23 mouse cellular contexts compared by ENCODE assay signal in the genomic region with DNA sequence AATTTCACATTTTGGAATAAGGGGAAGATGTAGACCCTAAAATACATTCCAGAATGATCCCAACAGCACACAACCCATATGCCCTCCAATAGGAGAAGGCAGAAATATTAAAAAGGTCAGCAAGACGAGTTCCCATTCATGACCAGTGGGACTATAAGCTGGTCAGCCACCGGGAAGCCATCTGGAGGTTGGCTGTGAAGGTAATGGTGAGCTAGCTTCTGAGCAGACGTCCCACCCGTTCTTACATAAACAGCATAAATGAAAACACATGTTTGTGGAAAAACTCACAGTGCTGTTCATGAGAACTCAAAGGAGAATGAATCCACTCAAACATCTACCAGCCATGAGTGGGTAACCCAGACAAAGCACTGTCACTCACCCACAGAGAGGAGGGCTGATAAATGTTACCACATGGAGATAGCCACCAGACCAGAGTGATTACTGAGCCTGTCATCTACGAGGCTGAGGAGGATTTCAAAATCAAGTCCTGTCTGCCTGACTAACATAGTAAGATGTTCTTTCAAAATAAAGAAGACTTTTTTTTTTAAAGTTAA. TPM values are rescaled to one million over a fixed set of nuclear protein-coding genes. Genes with fewer than 3 reads are reported as not detected.
DNase-seq lines count a peak whose midpoint lies in the region; ATAC-seq lines count a peak whose summit lies in the region.
"Had no signal": no experiment of that assay in that cellular context is flagged by ENCODE, and none has a peak within 500 bp of the region (broad histone marks: within the 10 kb centered on the region; RNA-seq: fewer than 3 reads in every experiment).

No protein-coding gene starts in this region.

- DNase-seq in cerebellum, postnatal 36 days = peak; percentile 21 to 29
- DNase-seq in midbrain, embryonic 11.5 days (ENCODE audit: low spot score, missing footprints) = peak; percentile 69
- no peak for DNase-seq in midbrain, embryonic 10.5 days (ENCODE audit: low spot score)
- peak; percentile 18 for DNase-seq in embryonic facial prominence, embryonic 10.5 days (ENCODE audit: low spot score)
- no peak for DNase-seq in lung, postnatal 25 days (ENCODE audit: low spot score)
- no peak for DNase-seq in right cerebral cortex, postnatal 10 days (ENCODE audit: low spot score in 2 of 2)
- DNase-seq: adrenal gland, postnatal 10 days; forebrain, postnatal 0 days; gastrocnemius, postnatal 10 days; heart, adult 11 months; kidney, postnatal 4 days; lung, postnatal 10 days; right cerebral cortex, postnatal 4 days had no signal

- no peak for ATAC-seq in cerebellum, adult (ENCODE audit: insufficient number of reproducible peaks, low FRiP score, low TSS enrichment)
- ATAC-seq in midbrain, embryonic 11.5 days (ENCODE audit: low FRiP score) = no peak
- ATAC-seq: forebrain, postnatal 0 days; hindbrain, postnatal 0 days; intestine, postnatal 0 days; midbrain, embryonic 16.5 days; Patski had no signal

- 90% methylated on average over 5 of the region's 5 CpGs for WGBS in midbrain, embryonic 11.5 days
- 81% methylated on average over 5 of the region's 5 CpGs for WGBS in midbrain, embryonic 10.5 days
- WGBS in embryonic facial prominence, embryonic 10.5 days = 50% methylated on average over 5 of the region's 5 CpGs

- H3K4me1 ChIP-seq in midbrain, embryonic 11.5 days (ENCODE audit: control insufficient read depth, insufficient read depth, low read length) = no peaks in the 10 kb centered on the region
- no peaks in the 10 kb centered on the region for H3K4me1 ChIP-seq in midbrain, embryonic 10.5 days
- peaks cover 14% of the 10 kb centered on the region for H3K4me1 ChIP-seq in embryonic facial prominence, embryonic 10.5 days

- peaks cover 3% of the 10 kb centered on the region; the same call in 1 of the 2 replicates for H3K36me3 ChIP-seq in midbrain, embryonic 11.5 days (ENCODE audit: control insufficient read depth, insufficient read depth, low read length)
- peaks cover 53% of the 10 kb centered on the region for H3K36me3 ChIP-seq in midbrain, embryonic 10.5 days
- peaks cover 33% of the 10 kb centered on the region for H3K36me3 ChIP-seq in embryonic facial prominence, embryonic 10.5 days (replicated peaks)
- H3K36me3 ChIP-seq: kidney, embryonic 15.5 days had no signal

- no peak overlapping the region for H3K27ac ChIP-seq in midbrain, embryonic 11.5 days (ENCODE audit: low read depth, low read length)
- no peak overlapping the region for H3K27ac ChIP-seq in midbrain, embryonic 10.5 days (replicated peaks)
- H3K27ac ChIP-seq in embryonic facial prominence, embryonic 10.5 days (replicated peaks) = no peak overlapping the region
- H3K27ac ChIP-seq: hindbrain, postnatal 0 days; limb, embryonic 12.5 days had no signal

- no peaks in the 10 kb centered on the region for H3K27me3 ChIP-seq in midbrain, embryonic 11.5 days (ENCODE audit: control insufficient read depth, insufficient read depth, low read length)
- no peaks in the 10 kb centered on the region for H3K27me3 ChIP-seq in midbrain, embryonic 10.5 days (ENCODE audit: low read depth, poor library complexity, severe bottlenecking)
- H3K27me3 ChIP-seq in embryonic facial prominence, embryonic 10.5 days (replicated peaks; ENCODE audit: low read depth, poor library complexity, severe bottlenecking) = no peaks in the 10 kb centered on the region
- H3K27me3 ChIP-seq: kidney, embryonic 15.5 days; limb, embryonic 12.5 days; megakaryocyte, embryonic 14.5 days; Patski had no signal

- no peak overlapping the region for H3K4me3 ChIP-seq in midbrain, embryonic 11.5 days (ENCODE audit: low read depth, low read length)
- no peak overlapping the region for H3K4me3 ChIP-seq in midbrain, embryonic 10.5 days
- H3K4me3 ChIP-seq in embryonic facial prominence, embryonic 10.5 days = no peak overlapping the region
- H3K4me3 ChIP-seq: kidney, embryonic 15.5 days; limb, embryonic 12.5 days; megakaryocyte, embryonic 14.5 days had no signal

- no peak overlapping the region for H3K4me2 ChIP-seq in midbrain, embryonic 11.5 days
- H3K4me2 ChIP-seq: kidney, embryonic 15.5 days; limb, embryonic 12.5 days had no signal

- no peaks in the 10 kb centered on the region for H3K9me3 ChIP-seq in midbrain, embryonic 11.5 days (ENCODE audit: control insufficient read depth, low read length)
- H3K9me3 ChIP-seq in midbrain, embryonic 10.5 days (replicated peaks) = no peaks in the 10 kb centered on the region
- no peaks in the 10 kb centered on the region for H3K9me3 ChIP-seq in embryonic facial prominence, embryonic 10.5 days
- H3K9me3 ChIP-seq: kidney, embryonic 15.5 days; limb, embryonic 12.5 days; megakaryocyte, embryonic 14.5 days had no signal

- H3K9ac ChIP-seq in midbrain, embryonic 11.5 days (ENCODE audit: low read length) = no peak overlapping the region
- H3K9ac ChIP-seq: forebrain, postnatal 0 days; kidney, embryonic 15.5 days; limb, embryonic 12.5 days had no signal

RNA-seq across cellular contexts. Expression of a gene that starts 33.9 kb away (rescaled TPM):
- 5.0 and 6.1 TPM in 2 replicates for polyA plus RNA-seq in midbrain, embryonic 11.5 days (2014; fragmentation: Nextera tagmentation; extraction: Ambion mirVana)
- 6.9 and 8.2 TPM in 2 replicates for polyA plus RNA-seq in midbrain, embryonic 10.5 days (2016; fragmentation: Nextera tagmentation; extraction: Ambion mirVana)
- polyA plus RNA-seq in embryonic facial prominence, embryonic 10.5 days (2016; fragmentation: Nextera tagmentation; extraction: Ambion mirVana) = 8.9 and 9.2 TPM in 2 replicates

RNA-seq across cellular contexts. Expression of a gene that starts 46.4 kb away (rescaled TPM):
- polyA plus RNA-seq in midbrain, embryonic 11.5 days (2014; fragmentation: Nextera tagmentation; extraction: Ambion mirVana) = 8.9 and 10.9 TPM in 2 replicates
- polyA plus RNA-seq in midbrain, embryonic 10.5 days (2016; fragmentation: Nextera tagmentation; extraction: Ambion mirVana) = 12.5 and 13.6 TPM in 2 replicates
- 11.6 and 13.8 TPM in 2 replicates for polyA plus RNA-seq in embryonic facial prominence, embryonic 10.5 days (2016; fragmentation: Nextera tagmentation; extraction: Ambion mirVana)

RNA-seq across cellular contexts. Expression of a gene that starts 47.8 kb away (rescaled TPM):
- polyA plus RNA-seq in midbrain, embryonic 11.5 days (2014; fragmentation: Nextera tagmentation; extraction: Ambion mirVana) = not detected in 2 replicates
- not detected in 2 replicates for polyA plus RNA-seq in midbrain, embryonic 10.5 days (2016; fragmentation: Nextera tagmentation; extraction: Ambion mirVana)
- 0.05 TPM in 1 of 2 replicates, not detected in the other for polyA plus RNA-seq in embryonic facial prominence, embryonic 10.5 days (2016; fragmentation: Nextera tagmentation; extraction: Ambion mirVana)
- polyA plus RNA-seq: heart, embryonic 14.5 days; intestine, postnatal 0 days; kidney, embryonic 15.5 days; limb, embryonic 12.5 days; liver, embryonic 16.5 days had no signal

Comparison
In these comparisons a context has a peak if more than half of its experiments do, and no peak if none do; other contexts are left out.
1. DNase-seq: peak in cerebellum, postnatal 36 days (2 of 2), midbrain, embryonic 11.5 days (single experiment) and embryonic facial prominence, embryonic 10.5 days (single experiment); none in midbrain, embryonic 10.5 days (single experiment), lung, postnatal 25 days (single experiment) and right cerebral cortex, postnatal 10 days (0 of 2).